Mouse (Mus musculus): ENCODE data around the gene Snapc2. TPM values are rescaled to one million over a fixed set of nuclear protein-coding genes. Genes with fewer than 3 reads are reported as not detected.
A peak's percentile ranks its signal among the peaks of the same experiment; 100 is the strongest.

Snapc2 gene
- polyA plus RNA-seq, 1 experiment from 2014 or later = 33.8 TPM

GRCm38 (mm10) chr8:4267627-4268026 lies 14.7 kb downstream of the Snapc2 start:
- Histone ChIP-seq H3K9me3 (ENCODE audit: control insufficient read depth, low read length) (no peaks in the 10 kb centered on the region), H3K4me1 (replicated peaks; ENCODE audit: control insufficient read depth, insufficient read depth) (no peaks in the 10 kb centered on the region), H3K4me3 (ENCODE audit: low read depth, low read length) (no peak overlapping the region), H3K4me2 (replicated peaks; ENCODE audit: low read depth) (no peak overlapping the region), H3K36me3 (ENCODE audit: control insufficient read depth, insufficient read depth, low read length) (peaks cover 41% of the 10 kb centered on the region), H3K27me3 (ENCODE audit: control insufficient read depth, insufficient read depth, low read length) (no peaks in the 10 kb centered on the region), H3K27ac (replicated peaks) (no peak overlapping the region), H3K9ac (ENCODE audit: low read length) (no peak overlapping the region)
- ATAC-seq (ENCODE audit: low FRiP score, low TSS enrichment) (peak; percentile 59; the same call in 1 of the 2 replicates), DNase-seq (ENCODE audit: low spot score) (no peak)
- 76% methylated on average over 15 of the region's 15 CpGs for WGBS
- no peak for TF ChIP-seq EP300 (optimal IDR thresholded peaks at IDR 0.05)
- TF ChIP-seq CTCF (IDR thresholded peaks at IDR 0.05; ENCODE audit: low read depth) = peak; percentile 65

DNA sequence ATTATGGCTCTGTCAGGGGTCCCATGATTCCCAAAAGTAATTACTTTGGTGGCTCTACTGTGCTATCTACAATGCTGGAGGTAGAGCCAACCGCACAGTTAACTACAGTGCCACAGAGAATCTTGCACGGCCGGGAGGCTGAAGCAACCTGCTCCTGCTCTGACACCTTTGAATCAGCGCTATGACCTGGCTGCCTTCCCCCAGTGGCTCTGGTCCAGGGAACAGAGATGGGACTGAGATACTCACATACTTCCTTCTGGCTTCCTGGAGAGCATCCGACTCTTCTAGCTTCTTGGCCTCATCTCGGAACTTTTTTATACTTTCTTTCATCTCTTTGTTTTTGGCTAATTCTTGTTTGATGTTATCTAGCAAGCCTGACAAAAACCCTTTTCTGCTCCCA lies 16.7 kb downstream of the Snapc2 start:
- Histone ChIP-seq H3K9ac (ENCODE audit: low read length) (no peak overlapping the region), H3K36me3 (ENCODE audit: control insufficient read depth, insufficient read depth, low read length) (peaks cover 41% of the 10 kb centered on the region), H3K4me3 (ENCODE audit: low read depth, low read length) (no peak overlapping the region), H3K27ac (replicated peaks) (no peak overlapping the region), H3K4me1 (replicated peaks; ENCODE audit: control insufficient read depth, insufficient read depth) (no peaks in the 10 kb centered on the region), H3K27me3 (ENCODE audit: control insufficient read depth, insufficient read depth, low read length) (no peaks in the 10 kb centered on the region), H3K4me2 (replicated peaks; ENCODE audit: low read depth) (no peak overlapping the region), H3K9me3 (ENCODE audit: control insufficient read depth, low read length) (no peaks in the 10 kb centered on the region)
- DNase-seq (ENCODE audit: low spot score) = no peak
- TF ChIP-seq CTCF (IDR thresholded peaks at IDR 0.05; ENCODE audit: low read depth) = no peak
- no peak for TF ChIP-seq EP300 (optimal IDR thresholded peaks at IDR 0.05)
- WGBS = 90% methylated on average over 6 of the region's 6 CpGs
- ATAC-seq (ENCODE audit: low FRiP score, low TSS enrichment) = no peak

GRCm38 (mm10) chr8:4275275-4276110 lies 22.6 kb downstream of the Snapc2 start, which contains the start of gene Timm44:
Timm44 (minus strand) TSS chr8:4275913.
- Histone ChIP-seq H3K9me3 (ENCODE audit: control insufficient read depth, low read length) (no peaks in the 10 kb centered on the region), H3K27ac (replicated peaks) (peak within 1 kb of the TSS; percentile 74), H3K9ac (ENCODE audit: low read length) (peak within 1 kb of the TSS; percentile 89), H3K4me3 (ENCODE audit: low read depth, low read length) (peak within 1 kb of the TSS; percentile 84), H3K27me3 (ENCODE audit: control insufficient read depth, insufficient read depth, low read length) (no peaks in the 10 kb centered on the region), H3K4me1 (replicated peaks; ENCODE audit: control insufficient read depth, insufficient read depth) (0 out of 2 replicates have a peak, but pooled peaks cover 2% of the 10 kb centered on the region), H3K36me3 (ENCODE audit: control insufficient read depth, insufficient read depth, low read length) (peaks cover 8% of the 10 kb centered on the region; the same call in 1 of the 2 replicates), H3K4me2 (replicated peaks; ENCODE audit: low read depth) (peak within 1 kb of the TSS; percentile 77)
- ATAC-seq (ENCODE audit: low FRiP score, low TSS enrichment) (peak; percentile 99), DNase-seq (ENCODE audit: low spot score) (peak; percentile 96)
- WGBS = under 1% methylated on average over 39 of the region's 39 CpGs
- no peak for TF ChIP-seq CTCF (IDR thresholded peaks at IDR 0.05; ENCODE audit: low read depth)
- no peak for TF ChIP-seq EP300 (optimal IDR thresholded peaks at IDR 0.05)

GRCm38 (mm10) chr8:4276111-4276465 lies 23.2 kb downstream of the Snapc2 start:
- H3K4me1 ChIP-seq (replicated peaks; ENCODE audit: control insufficient read depth, insufficient read depth) = 0 out of 2 replicates have a peak, but pooled peaks cover 2% of the 10 kb centered on the region
- no peaks in the 10 kb centered on the region for H3K27me3 ChIP-seq (ENCODE audit: control insufficient read depth, insufficient read depth, low read length)
- peak overlapping the region; percentile 77 for H3K4me2 ChIP-seq (replicated peaks; ENCODE audit: low read depth)
- no peak for ATAC-seq (ENCODE audit: low FRiP score, low TSS enrichment)
- no peaks in the 10 kb centered on the region for H3K9me3 ChIP-seq (ENCODE audit: control insufficient read depth, low read length)
- TF ChIP-seq CTCF (IDR thresholded peaks at IDR 0.05; ENCODE audit: low read depth) (no peak), EP300 (optimal IDR thresholded peaks at IDR 0.05) (no peak)
- no peak for DNase-seq (ENCODE audit: low spot score)
- 19% methylated on average over 9 of the region's 9 CpGs for WGBS
- H3K27ac ChIP-seq (replicated peaks) = peak overlapping the region; percentile 74; the same call in 1 of the 2 replicates
- H3K4me3 ChIP-seq (ENCODE audit: low read depth, low read length) = peak overlapping the region; percentile 84
- H3K36me3 ChIP-seq (ENCODE audit: control insufficient read depth, insufficient read depth, low read length) = peaks cover 8% of the 10 kb centered on the region; the same call in 1 of the 2 replicates
- peak overlapping the region; percentile 89 for H3K9ac ChIP-seq (ENCODE audit: low read length)

DNA sequence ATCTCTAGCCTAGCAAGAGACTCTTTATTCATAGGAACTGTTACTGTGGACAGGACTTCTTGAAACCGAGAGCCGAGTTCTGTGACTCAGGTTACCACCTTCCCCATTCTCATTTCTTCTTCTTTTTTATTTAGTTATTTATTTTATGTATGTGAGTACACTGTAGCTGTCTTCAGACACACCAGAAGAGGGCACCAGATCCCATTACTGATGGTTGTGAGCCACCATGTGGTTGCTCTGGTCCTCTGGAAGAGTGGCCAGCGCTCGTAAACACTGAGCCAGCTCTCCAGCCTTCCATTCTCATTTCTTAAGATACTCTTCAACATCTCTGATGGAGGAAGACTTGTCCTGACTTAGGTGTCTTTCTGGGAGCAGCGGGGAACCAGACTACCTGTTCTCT lies 39.9 kb downstream of the Snapc2 start:
- Histone ChIP-seq H3K27me3 (ENCODE audit: control insufficient read depth, insufficient read depth, low read length) (no peaks in the 10 kb centered on the region), H3K36me3 (ENCODE audit: control insufficient read depth, insufficient read depth, low read length) (peaks cover 13% of the 10 kb centered on the region), H3K4me1 (replicated peaks; ENCODE audit: control insufficient read depth, insufficient read depth) (no peaks in the 10 kb centered on the region), H3K4me3 (ENCODE audit: low read depth, low read length) (no peak overlapping the region), H3K27ac (replicated peaks) (no peak overlapping the region), H3K9me3 (ENCODE audit: control insufficient read depth, low read length) (no peaks in the 10 kb centered on the region), H3K4me2 (replicated peaks; ENCODE audit: low read depth) (no peak overlapping the region), H3K9ac (ENCODE audit: low read length) (no peak overlapping the region)
- no peak for DNase-seq (ENCODE audit: low spot score)
- no peak for TF ChIP-seq EP300 (optimal IDR thresholded peaks at IDR 0.05)
- peak; percentile 38 for TF ChIP-seq CTCF (IDR thresholded peaks at IDR 0.05; ENCODE audit: low read depth)
- ATAC-seq (ENCODE audit: low FRiP score, low TSS enrichment) = no peak
- WGBS = 88% methylated on average over 5 of the region's 5 CpGs

DNA sequence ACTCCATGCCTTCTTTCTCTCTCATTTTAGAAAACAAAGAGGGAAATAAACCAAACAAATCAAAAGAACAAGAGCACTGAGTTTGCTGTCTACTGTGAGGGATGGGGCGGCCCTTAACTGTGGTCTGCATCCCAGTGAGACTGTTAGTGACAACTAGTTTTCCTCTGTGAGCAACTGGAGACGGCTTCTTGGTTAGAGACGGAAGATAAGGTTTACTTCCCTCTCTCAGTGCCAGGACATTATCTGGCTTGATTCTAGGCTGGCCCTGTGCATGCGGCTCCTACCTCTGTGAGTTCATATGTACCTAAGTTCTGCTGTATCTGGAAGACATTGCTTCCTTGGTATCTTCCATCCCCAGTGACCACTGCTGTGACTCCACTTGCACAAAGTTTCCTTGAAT lies 44.9 kb downstream of the Snapc2 start:
- H3K4me3 ChIP-seq (ENCODE audit: low read depth, low read length) = no peak overlapping the region
- 84% methylated on average over 4 of the region's 4 CpGs for WGBS

More for the DNA sequence above, 44.9 kb downstream of the Snapc2 start:
- Histone ChIP-seq H3K27me3 (ENCODE audit: control insufficient read depth, insufficient read depth, low read length) (no peaks in the 10 kb centered on the region), H3K4me2 (replicated peaks; ENCODE audit: low read depth) (no peak overlapping the region), H3K9me3 (ENCODE audit: control insufficient read depth, low read length) (no peaks in the 10 kb centered on the region), H3K9ac (ENCODE audit: low read length) (no peak overlapping the region), H3K4me1 (replicated peaks; ENCODE audit: control insufficient read depth, insufficient read depth) (no peaks in the 10 kb centered on the region), H3K36me3 (ENCODE audit: control insufficient read depth, insufficient read depth, low read length) (peaks cover 24% of the 10 kb centered on the region), H3K27ac (replicated peaks) (no peak overlapping the region)
- ATAC-seq (ENCODE audit: low FRiP score, low TSS enrichment) = no peak
- no peak for DNase-seq (ENCODE audit: low spot score)
- TF ChIP-seq EP300 (optimal IDR thresholded peaks at IDR 0.05) = no peak
- no peak for TF ChIP-seq CTCF (IDR thresholded peaks at IDR 0.05; ENCODE audit: low read depth)

All from stomach, postnatal 0 days (tissue).